Mouse (Mus musculus) E14TG2a.4 (cell line): ENCODE measurements around the gene Syngr1.

Experiments used
- CTCF ChIP-seq: conservative IDR thresholded peaks from 2 replicates; pipeline ENCODE4 v1.5.1; 2014; ENCODE audit warnings: low read length
- NANOG ChIP-seq: IDR thresholded peaks from 2 replicates; pipeline ENCODE4 v1.6.1; 2014; ENCODE audit warnings: borderline replicate concordance, low read length, mixed read lengths

- TF ChIP-seq NANOG (no peak), CTCF (no peak)
Observed at GRCm38 (mm10) chr15:80053381-80054033, 37.6 kb upstream of the Syngr1 start.
